Mouse (Mus musculus): ENCODE results near the gene Xrn2.
A peak's percentile ranks its signal among the peaks of the same experiment; 100 is the strongest.
"Not testable (repeated sequence)": the region's sequence is repeated elsewhere in the genome, so short reads cannot be mapped to it uniquely, and the experiment has no call there.

Xrn2 gene

GRCm38 (mm10) chr2:147012623-147013184 lies at the start of gene Xrn2:
Xrn2 (plus strand) TSS chr2:147012996.
- peak; percentile 97 for DNase-seq (ENCODE audit: low spot score)

DNA sequence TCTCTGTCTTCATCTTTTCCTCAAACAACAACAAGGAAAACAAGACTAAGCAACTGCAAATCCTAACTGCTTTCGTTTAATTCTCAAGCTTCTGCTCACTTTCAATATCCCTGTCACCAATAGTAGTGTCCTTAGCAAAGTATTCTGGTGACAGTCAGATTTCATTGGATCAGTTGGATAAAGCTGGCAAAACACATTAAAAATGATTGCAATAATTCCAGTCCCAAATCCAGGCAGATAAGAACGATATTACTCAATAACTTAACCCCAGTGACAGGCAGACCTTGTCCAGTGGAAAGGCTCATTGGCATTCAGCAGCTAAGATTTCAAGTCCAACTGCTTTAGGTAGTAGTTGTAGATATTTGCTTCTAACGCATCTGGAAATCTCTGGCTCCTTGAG lies 37.8 kb upstream of the Xrn2 start:
- DNase-seq (ENCODE audit: low spot score): no peak

DNA sequence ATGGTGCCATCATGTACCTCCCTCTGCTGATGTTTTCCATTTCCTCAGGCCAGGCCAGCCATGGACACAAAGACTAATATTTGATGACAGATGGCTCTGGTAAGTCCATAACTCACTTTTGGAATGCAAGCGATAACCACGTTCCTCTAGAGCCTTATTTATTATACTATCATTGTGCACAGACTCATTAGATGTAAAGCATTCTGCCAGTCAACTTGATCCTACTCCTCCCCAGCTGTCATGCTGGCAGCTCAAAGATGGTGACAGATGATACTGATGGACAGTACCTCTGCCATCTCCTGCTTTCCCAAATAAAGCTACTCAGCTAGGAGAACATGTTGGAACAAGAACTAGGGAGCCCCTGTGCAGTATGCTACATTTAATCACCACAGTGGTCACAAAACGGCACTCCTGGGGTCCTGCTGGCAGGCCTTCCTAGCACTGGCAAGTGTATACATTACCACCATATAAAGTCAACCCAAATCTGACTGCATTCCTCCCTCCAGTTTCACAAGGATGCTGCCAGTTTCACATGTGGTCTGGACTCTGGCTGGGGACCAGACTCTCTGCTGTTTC lies 37.3 kb upstream of the Xrn2 start:
- DNase-seq (ENCODE audit: low spot score): no peak

DNA sequence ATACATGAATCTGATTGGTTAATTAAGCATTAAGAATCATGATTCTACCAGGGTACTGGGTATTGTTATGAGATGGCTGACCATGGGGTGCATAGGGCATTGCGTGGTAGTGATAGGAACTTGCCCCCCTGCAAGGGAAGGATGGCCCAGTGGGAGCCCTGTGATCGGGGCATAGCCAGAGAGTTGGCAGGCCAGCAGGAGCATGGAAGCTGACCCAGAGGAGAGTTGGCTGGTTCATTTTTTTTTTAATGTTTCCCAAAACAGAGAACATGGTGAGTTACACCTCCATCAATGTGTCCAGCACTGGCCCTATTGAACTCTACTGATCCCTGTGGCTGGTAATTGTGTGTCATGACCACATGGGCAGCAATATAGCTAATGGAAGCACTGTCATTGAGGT lies 30.0 kb upstream of the Xrn2 start:
- DNase-seq (ENCODE audit: low spot score): no peak

DNA sequence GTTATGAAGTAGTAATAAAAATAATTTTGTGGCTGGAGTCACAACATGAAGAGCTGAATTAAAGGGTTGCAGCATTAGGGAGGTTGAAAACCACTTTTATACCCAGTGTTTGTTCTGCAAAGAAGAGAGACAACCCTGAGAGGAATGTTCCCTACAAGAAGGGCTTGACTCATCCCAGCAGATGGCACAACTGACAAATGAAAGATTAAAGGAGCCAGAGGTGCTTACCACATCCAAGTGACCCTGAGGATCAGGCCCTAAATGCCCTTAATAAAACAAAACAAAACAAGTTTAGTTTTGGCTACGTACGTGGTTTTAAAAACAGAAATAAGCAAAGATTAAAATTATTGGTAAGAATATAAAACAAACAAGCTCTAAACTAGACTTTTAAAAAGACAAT lies 28.0 kb upstream of the Xrn2 start:
- no peak for DNase-seq (ENCODE audit: low spot score)

- DNase-seq (ENCODE audit: low spot score): no peak
Measured at GRCm38 (mm10) chr2:146985807-146986206, 27.0 kb upstream of the Xrn2 start.

DNA sequence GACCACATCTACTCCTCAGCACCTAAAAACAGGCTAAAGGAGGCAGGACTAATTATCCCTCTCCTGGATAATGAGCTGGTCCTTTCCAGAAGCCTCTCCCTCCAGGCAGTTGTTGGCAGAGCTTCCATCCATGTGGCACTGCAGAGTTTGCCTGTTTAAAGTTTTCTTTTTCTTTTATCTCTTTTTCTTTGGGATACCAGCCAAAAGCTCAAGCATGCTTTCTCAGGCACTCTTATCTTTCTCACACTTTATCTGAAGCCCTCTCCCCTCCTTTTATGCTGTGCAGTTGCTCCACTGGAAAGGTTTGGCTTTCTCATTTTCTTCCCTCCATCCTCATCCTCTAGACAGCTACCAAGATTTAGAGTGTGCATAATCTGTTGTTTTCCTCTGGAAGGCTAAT lies 26.4 kb upstream of the Xrn2 start:
- DNase-seq (ENCODE audit: low spot score): no peak

- DNase-seq (ENCODE audit: low spot score): no peak
Measured at GRCm38 (mm10) chr2:147007265-147007664, 5.5 kb upstream of the Xrn2 start.

- peak; percentile 57 for DNase-seq (ENCODE audit: low spot score)
Measured at GRCm38 (mm10) chr2:147009084-147009483, 3.7 kb upstream of the Xrn2 start.

GRCm38 (mm10) chr2:147010141-147010540 lies 2.7 kb upstream of the Xrn2 start:
- DNase-seq (ENCODE audit: low spot score): no peak

- no peak for DNase-seq (ENCODE audit: low spot score)
Measured at GRCm38 (mm10) chr2:147010952-147011351, 1.8 kb upstream of the Xrn2 start.

- peak; percentile 36 for DNase-seq (ENCODE audit: low spot score)
Measured at GRCm38 (mm10) chr2:147011474-147012140, 1.2 kb upstream of the Xrn2 start.

DNA sequence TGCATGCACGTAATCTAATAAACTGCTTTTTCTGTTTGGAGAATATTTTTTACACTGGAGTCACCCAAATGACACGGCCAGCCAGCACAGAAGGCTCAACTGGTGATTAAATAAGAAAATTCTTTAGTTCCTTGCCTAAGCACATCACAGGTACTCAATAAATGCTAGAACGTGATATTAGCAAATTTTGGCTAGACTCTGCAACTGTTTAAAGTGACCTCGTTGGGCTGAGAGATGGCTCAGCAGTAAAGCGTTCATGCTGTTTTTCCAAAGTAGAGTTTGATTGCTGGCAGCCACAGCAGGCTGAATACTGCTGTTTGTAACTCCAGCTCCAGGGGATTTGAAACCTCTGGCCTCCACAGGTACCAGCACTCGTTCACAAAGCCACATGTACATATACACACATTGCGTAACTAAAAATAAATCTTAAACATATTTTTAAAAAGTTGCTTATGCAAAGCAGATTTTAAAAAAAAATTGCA lies 614 bp upstream of the Xrn2 start:
- DNase-seq (ENCODE audit: low spot score): no peak

- peak; percentile 67 for DNase-seq (ENCODE audit: low spot score)
Measured at GRCm38 (mm10) chr2:147013194-147013969, 586 bp downstream of the Xrn2 start.

DNA sequence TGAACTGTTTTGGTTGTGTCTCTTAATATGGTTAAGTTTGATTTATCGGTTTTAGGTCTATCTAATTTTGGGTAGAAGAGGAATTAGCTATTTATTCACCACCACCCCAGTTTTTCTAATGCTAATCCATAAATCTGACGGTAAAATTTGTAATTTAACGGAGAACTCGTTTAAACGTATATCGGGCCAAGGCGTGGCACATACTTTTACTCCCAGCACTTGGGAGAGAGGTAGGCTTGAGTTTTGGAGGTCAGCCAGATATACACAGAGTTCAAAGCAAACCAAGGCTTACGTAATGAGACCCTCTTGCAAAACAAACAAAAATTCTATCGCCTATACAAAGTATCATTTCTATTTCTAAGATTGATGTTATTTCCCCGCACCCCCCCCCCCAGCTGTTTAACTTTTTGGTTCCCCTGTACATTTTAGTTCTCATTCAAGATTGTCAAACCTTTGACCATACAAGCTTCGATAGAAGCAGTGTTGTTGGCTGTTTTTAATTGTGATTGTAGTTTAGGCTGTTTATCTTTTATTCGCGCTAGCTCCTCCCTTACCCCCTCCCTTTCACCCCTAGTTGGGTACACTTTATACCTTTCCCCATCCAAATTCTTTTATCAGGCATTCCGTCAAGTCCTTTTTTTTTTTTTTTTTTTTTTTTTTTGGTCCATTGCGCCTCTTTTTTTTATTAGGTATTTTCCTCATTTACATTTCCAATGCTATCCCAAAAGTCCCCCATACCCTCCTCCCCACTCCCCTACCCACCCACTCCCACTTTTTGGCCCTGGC lies 1.5 kb downstream of the Xrn2 start:
- peak; percentile 64 for DNase-seq (ENCODE audit: low spot score)

- not testable (repeated sequence) for DNase-seq (ENCODE audit: low spot score)
Measured at GRCm38 (mm10) chr2:147022041-147022440, 9.2 kb downstream of the Xrn2 start.

DNA sequence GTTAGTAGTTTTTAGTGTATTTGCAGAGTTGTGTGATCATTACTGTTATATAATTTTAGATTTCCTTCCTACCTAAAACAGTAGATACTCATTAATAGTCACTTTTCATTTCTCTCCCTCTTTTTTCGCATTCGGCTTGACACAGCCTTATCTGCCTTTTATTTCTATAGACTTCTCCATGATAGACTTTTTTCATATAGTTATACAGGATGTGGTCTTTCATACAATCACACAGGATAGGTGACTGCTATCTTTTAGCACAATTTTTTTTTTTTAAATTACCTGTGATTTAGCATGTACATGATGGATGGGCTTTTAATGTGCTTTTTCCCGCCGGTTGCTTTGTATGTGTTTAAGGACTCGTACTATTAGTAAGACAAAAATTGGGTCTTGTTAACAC lies 10.3 kb downstream of the Xrn2 start:
- DNase-seq (ENCODE audit: low spot score): no peak

DNA sequence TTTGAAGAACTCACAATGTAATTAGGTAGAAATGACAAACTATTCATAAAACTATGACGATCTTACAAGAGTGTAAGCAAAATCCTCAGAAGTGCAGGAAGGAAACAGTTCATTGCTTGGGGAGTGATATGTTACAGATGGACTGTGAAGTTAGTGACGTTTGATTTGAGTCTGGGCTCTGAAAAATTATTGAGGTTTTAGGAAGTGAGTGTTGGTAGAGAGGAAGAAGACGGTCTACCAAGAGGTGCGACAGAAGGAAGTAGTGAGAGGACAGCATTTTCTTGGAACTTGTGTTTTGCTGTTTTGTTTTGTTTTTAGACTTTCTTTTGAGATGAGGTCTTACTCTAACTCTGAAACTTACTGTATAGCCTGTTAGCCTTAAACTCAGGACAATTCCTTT lies 10.8 kb downstream of the Xrn2 start:
- no peak for DNase-seq (ENCODE audit: low spot score)

GRCm38 (mm10) chr2:147033065-147033464 lies 20.3 kb downstream of the Xrn2 start:
- DNase-seq (ENCODE audit: low spot score): no peak

DNA sequence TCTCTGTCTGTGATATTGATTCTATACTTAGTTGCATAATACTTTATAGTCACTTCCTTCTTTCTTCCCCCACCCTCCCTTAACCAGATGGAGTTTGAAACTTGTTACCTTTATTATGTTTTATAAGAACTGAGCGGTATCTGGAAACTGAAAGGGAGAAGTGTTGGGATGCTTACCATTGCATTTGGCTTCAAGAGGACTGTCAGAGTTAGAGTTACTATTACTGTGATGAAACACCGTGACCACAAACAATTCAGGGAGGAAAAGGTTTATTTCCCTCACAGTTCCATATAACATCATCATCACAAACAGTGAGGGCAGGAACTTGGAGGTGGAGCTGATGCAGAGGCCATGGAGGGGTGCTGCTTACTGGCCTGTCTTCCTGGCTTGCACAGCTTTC lies 23.1 kb downstream of the Xrn2 start:
- DNase-seq (ENCODE audit: low spot score): no peak

DNA sequence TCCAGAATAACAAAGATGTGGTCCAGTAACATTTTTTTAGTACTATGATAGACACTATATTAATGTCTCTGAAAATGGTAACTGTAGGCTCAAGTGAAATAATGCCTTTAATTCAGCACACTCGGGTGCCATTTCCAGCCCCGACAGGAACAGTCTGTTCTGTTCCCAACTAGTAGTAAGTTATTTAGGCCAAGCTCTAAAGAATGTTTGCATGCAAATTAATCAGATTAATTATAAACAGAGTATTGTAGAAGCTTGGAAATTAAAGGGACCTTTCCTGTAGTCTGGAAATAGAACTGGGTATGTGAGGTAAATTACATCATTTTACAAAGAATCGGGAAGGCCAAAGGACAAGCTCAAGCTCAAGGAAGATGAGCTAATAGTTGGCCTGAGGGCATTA lies 34.3 kb downstream of the Xrn2 start:
- no peak for DNase-seq (ENCODE audit: low spot score)

All from lung, postnatal 25 days (tissue).